Mouse (Mus musculus) kidney, adult 2 months (tissue): Measurements from ENCODE around the gene Astn1.

Experiments used
- CTCF ChIP-seq: fragments of 200-500 bp; conservative IDR thresholded peaks from 2 replicates; pipeline ENCODE4 v1.5.1; 2011; ENCODE audit warnings: low read depth, mild to moderate bottlenecking, control low read depth, low read length, moderate library complexity, mixed read lengths; ENCODE audit not compliant: insufficient read depth, insufficient read length
- POLR2A ChIP-seq: fragments of 200-500 bp; IDR thresholded peaks from one replicate; pipeline ENCODE4 v1.6.1; 2011; ENCODE audit warnings: low read depth, low read length, control low read depth

DNA sequence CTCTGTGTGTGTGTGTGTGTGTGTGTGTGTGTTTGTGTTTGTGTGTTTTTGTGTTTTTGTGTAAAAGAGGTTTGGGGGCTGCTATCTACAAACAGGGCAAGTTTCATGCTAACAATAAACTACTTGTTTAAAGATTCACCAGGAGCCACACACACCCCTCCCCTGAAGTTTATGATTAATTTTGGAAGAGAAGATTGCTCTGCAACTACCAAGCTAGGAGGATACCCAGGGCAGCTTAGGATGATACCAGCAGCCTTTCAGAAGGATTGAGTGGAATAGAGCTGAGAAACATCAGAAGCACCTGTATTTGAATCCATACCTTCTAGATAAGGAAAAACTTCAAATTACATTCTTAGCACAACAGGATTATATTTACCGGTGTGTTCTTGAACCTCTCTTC is 242.1 kb downstream of the Astn1 start:
- TF ChIP-seq CTCF (no peak), POLR2A (no peak)
